Mouse (Mus musculus): ENCODE data around the gene Mylip. TPM values are rescaled to one million over a fixed set of nuclear protein-coding genes. Genes with fewer than 3 reads are reported as not detected.

Mylip gene
- total RNA-seq, 4 experiments from 2014 or later, result 11.4 to 21.1 (median 15.7) TPM

- peak; percentile 24 to 32 for DNase-seq (ENCODE audit: low spot score in 2 of 2)
These were observed 1.7 kb downstream of the Mylip start for GRCm38 (mm10) chr13:45390962-45391853.

- DNase-seq (ENCODE audit: low spot score in 2 of 2), result peak; percentile 37 to 54
These were observed 2.4 kb downstream of the Mylip start for GRCm38 (mm10) chr13:45391854-45392454.

- no peak for DNase-seq (ENCODE audit: low spot score in 2 of 2)
These were observed 4.8 kb downstream of the Mylip start for GRCm38 (mm10) chr13:45394221-45394768.

- DNase-seq (ENCODE audit: low spot score in 2 of 2), result no peak
These were observed 7.2 kb downstream of the Mylip start for GRCm38 (mm10) chr13:45396724-45397123.

GRCm38 (mm10) chr13:45397240-45397639 is 7.7 kb downstream of the Mylip start:
- DNase-seq (ENCODE audit: low spot score in 2 of 2), result no peak

GRCm38 (mm10) chr13:45397896-45398805 is 8.6 kb downstream of the Mylip start:
- no peak for DNase-seq (ENCODE audit: low spot score in 2 of 2)

- no peak for DNase-seq (ENCODE audit: low spot score in 2 of 2)
These were observed 11.2 kb downstream of the Mylip start for GRCm38 (mm10) chr13:45400700-45401099.

GRCm38 (mm10) chr13:45401816-45402215 is 12.3 kb downstream of the Mylip start:
- DNase-seq (ENCODE audit: low spot score in 2 of 2), result no peak

- no peak for DNase-seq (ENCODE audit: low spot score in 2 of 2)
These were observed 12.9 kb downstream of the Mylip start for GRCm38 (mm10) chr13:45402316-45403039.

GRCm38 (mm10) chr13:45404269-45404668 is 14.7 kb downstream of the Mylip start:
- no peak for DNase-seq (ENCODE audit: low spot score in 2 of 2)

GRCm38 (mm10) chr13:45405194-45405810 is 15.8 kb downstream of the Mylip start:
- no peak for DNase-seq (ENCODE audit: low spot score in 2 of 2)

GRCm38 (mm10) chr13:45406289-45406688 is 16.7 kb downstream of the Mylip start:
- no peak for DNase-seq (ENCODE audit: low spot score in 2 of 2)

GRCm38 (mm10) chr13:45406703-45407102 is 17.2 kb downstream of the Mylip start:
- no peak for DNase-seq (ENCODE audit: low spot score in 2 of 2)

- no peak for DNase-seq (ENCODE audit: low spot score in 2 of 2)
These were observed 21.4 kb downstream of the Mylip start for GRCm38 (mm10) chr13:45410936-45411335.

- DNase-seq (ENCODE audit: low spot score in 2 of 2), result no peak
These were observed 23.5 kb downstream of the Mylip start for GRCm38 (mm10) chr13:45413066-45413465.

- no peak for DNase-seq (ENCODE audit: low spot score in 2 of 2)
These were observed 24.5 kb downstream of the Mylip start for GRCm38 (mm10) chr13:45414031-45414430.

- DNase-seq (ENCODE audit: low spot score in 2 of 2), result no peak
These were observed 27.1 kb downstream of the Mylip start for GRCm38 (mm10) chr13:45416621-45417057.

GRCm38 (mm10) chr13:45418986-45419385 is 29.4 kb downstream of the Mylip start:
- DNase-seq (ENCODE audit: low spot score in 2 of 2), result no peak

GRCm38 (mm10) chr13:45422251-45422650 is 32.7 kb downstream of the Mylip start:
- no peak for DNase-seq (ENCODE audit: low spot score in 2 of 2)

- no peak for DNase-seq (ENCODE audit: low spot score in 2 of 2)
These were observed 33.2 kb downstream of the Mylip start for GRCm38 (mm10) chr13:45422709-45423108.
